Mouse (Mus musculus) E14TG2a.4 (cell line): Measurements from ENCODE around the gene Slc35a3.
A peak's percentile ranks its signal among the peaks of the same experiment; 100 is the strongest.

Experiments used
- H3K27me3 ChIP-seq: 2 replicates; pipeline ENCODE4 v1.6.1; 2014; ENCODE audit warnings: low read length, control low read depth; ENCODE audit not compliant: insufficient read depth
- H3K36me3 ChIP-seq: 2 replicates; pipeline ENCODE4 v1.6.1; 2014; ENCODE audit warnings: low read length, control low read depth; ENCODE audit not compliant: insufficient read depth
- H3K4me1 ChIP-seq: replicated peaks from 2 replicates; pipeline ENCODE4 v1.6.1; 2014; ENCODE audit warnings: low read depth, low read length, control low read depth
- H3K4me3 ChIP-seq: replicated peaks from 2 replicates; pipeline ENCODE4 v1.5.1; 2014; ENCODE audit warnings: mild to moderate bottlenecking, low read length
- H3K9me3 ChIP-seq: 2 replicates; pipeline ENCODE4 v1.6.1; 2014; ENCODE audit warnings: low read length, control low read depth
- CTCF ChIP-seq: conservative IDR thresholded peaks from 2 replicates; pipeline ENCODE4 v1.5.1; 2014; ENCODE audit warnings: low read length
- NANOG ChIP-seq: IDR thresholded peaks from 2 replicates; pipeline ENCODE4 v1.6.1; 2014; ENCODE audit warnings: borderline replicate concordance, low read length, mixed read lengths
- POU5F1 ChIP-seq: IDR thresholded peaks from 2 replicates; pipeline ENCODE4 v1.6.1; 2014; ENCODE audit warnings: low read length, borderline replicate concordance

The Slc35a3 gene

GRCm38 (mm10) chr3:116710941-116711340, 1.7 kb downstream of the Slc35a3 start:
- H3K9me3 ChIP-seq = no peaks in the 10 kb centered on the region
- no peak for TF ChIP-seq POU5F1
- no peak for TF ChIP-seq NANOG
- no peak for TF ChIP-seq CTCF
- H3K27me3 ChIP-seq = peaks cover 18% of the 10 kb centered on the region
- H3K4me1 ChIP-seq = peaks cover 18% of the 10 kb centered on the region
- H3K36me3 ChIP-seq = peaks cover 7% of the 10 kb centered on the region
- peak overlapping the region; percentile 94 for H3K4me3 ChIP-seq

GRCm38 (mm10) chr3:116705637-116706204, 6.9 kb downstream of the Slc35a3 start:
- H3K36me3 ChIP-seq = peaks cover 7% of the 10 kb centered on the region
- no peaks in the 10 kb centered on the region for H3K27me3 ChIP-seq
- no peak overlapping the region for H3K4me3 ChIP-seq
- no peaks in the 10 kb centered on the region for H3K9me3 ChIP-seq
- peaks cover 19% of the 10 kb centered on the region for H3K4me1 ChIP-seq
- TF ChIP-seq CTCF = no peak
- TF ChIP-seq POU5F1 = no peak
- no peak for TF ChIP-seq NANOG

- H3K27me3 ChIP-seq = no peaks in the 10 kb centered on the region
- TF ChIP-seq POU5F1 = no peak
- peaks cover 7% of the 10 kb centered on the region for H3K36me3 ChIP-seq
- H3K4me1 ChIP-seq = peaks cover 18% of the 10 kb centered on the region
- no peaks in the 10 kb centered on the region for H3K9me3 ChIP-seq
- no peak overlapping the region for H3K4me3 ChIP-seq
Observed at GRCm38 (mm10) chr3:116703835-116704234, 8.8 kb downstream of the Slc35a3 start.

- Histone ChIP-seq H3K36me3 (peaks cover 7% of the 10 kb centered on the region), H3K4me3 (no peak overlapping the region), H3K9me3 (no peaks in the 10 kb centered on the region), H3K27me3 (no peaks in the 10 kb centered on the region), H3K4me1 (peaks cover 18% of the 10 kb centered on the region)
- TF ChIP-seq CTCF = no peak
- no peak for TF ChIP-seq NANOG
- no peak for TF ChIP-seq POU5F1
Observed at GRCm38 (mm10) chr3:116702647-116703272, 9.9 kb downstream of the Slc35a3 start.

GRCm38 (mm10) chr3:116701601-116702000, 11.0 kb downstream of the Slc35a3 start:
- peaks cover 18% of the 10 kb centered on the region for H3K4me1 ChIP-seq
- no peaks in the 10 kb centered on the region for H3K27me3 ChIP-seq
- no peak for TF ChIP-seq CTCF
- no peak for TF ChIP-seq POU5F1
- no peak for TF ChIP-seq NANOG
- H3K9me3 ChIP-seq = no peaks in the 10 kb centered on the region
- no peak overlapping the region for H3K4me3 ChIP-seq
- peaks cover 2% of the 10 kb centered on the region for H3K36me3 ChIP-seq

- Histone ChIP-seq H3K9me3 (no peaks in the 10 kb centered on the region), H3K4me3 (no peak overlapping the region), H3K4me1 (peaks cover 5% of the 10 kb centered on the region), H3K27me3 (no peaks in the 10 kb centered on the region), H3K36me3 (peaks cover 3% of the 10 kb centered on the region)
- TF ChIP-seq NANOG (no peak), POU5F1 (no peak), CTCF (no peak)
Observed at GRCm38 (mm10) chr3:116698786-116699185, 13.8 kb downstream of the Slc35a3 start.

GRCm38 (mm10) chr3:116695666-116695985, 17.0 kb downstream of the Slc35a3 start:
- Histone ChIP-seq H3K36me3 (peaks cover 16% of the 10 kb centered on the region), H3K27me3 (no peaks in the 10 kb centered on the region), H3K4me1 (peaks cover 5% of the 10 kb centered on the region), H3K9me3 (no peaks in the 10 kb centered on the region), H3K4me3 (no peak overlapping the region)
- TF ChIP-seq POU5F1 = no peak
- no peak for TF ChIP-seq NANOG
- no peak for TF ChIP-seq CTCF

- Histone ChIP-seq H3K4me3 (no peak overlapping the region), H3K4me1 (peaks cover 9% of the 10 kb centered on the region), H3K9me3 (no peaks in the 10 kb centered on the region), H3K27me3 (no peaks in the 10 kb centered on the region), H3K36me3 (peaks cover 16% of the 10 kb centered on the region)
- no peak for TF ChIP-seq POU5F1
Observed at GRCm38 (mm10) chr3:116694955-116695665, 17.5 kb downstream of the Slc35a3 start.

- Histone ChIP-seq H3K27me3 (no peaks in the 10 kb centered on the region), H3K9me3 (no peaks in the 10 kb centered on the region), H3K4me3 (no peak overlapping the region), H3K36me3 (peaks cover 16% of the 10 kb centered on the region), H3K4me1 (peaks cover 9% of the 10 kb centered on the region)
- no peak for TF ChIP-seq CTCF
- no peak for TF ChIP-seq POU5F1
- no peak for TF ChIP-seq NANOG
Observed at GRCm38 (mm10) chr3:116694312-116694711, 18.3 kb downstream of the Slc35a3 start.
